Mouse (Mus musculus): ENCODE measurements around the gene Tcea2.

DNA sequence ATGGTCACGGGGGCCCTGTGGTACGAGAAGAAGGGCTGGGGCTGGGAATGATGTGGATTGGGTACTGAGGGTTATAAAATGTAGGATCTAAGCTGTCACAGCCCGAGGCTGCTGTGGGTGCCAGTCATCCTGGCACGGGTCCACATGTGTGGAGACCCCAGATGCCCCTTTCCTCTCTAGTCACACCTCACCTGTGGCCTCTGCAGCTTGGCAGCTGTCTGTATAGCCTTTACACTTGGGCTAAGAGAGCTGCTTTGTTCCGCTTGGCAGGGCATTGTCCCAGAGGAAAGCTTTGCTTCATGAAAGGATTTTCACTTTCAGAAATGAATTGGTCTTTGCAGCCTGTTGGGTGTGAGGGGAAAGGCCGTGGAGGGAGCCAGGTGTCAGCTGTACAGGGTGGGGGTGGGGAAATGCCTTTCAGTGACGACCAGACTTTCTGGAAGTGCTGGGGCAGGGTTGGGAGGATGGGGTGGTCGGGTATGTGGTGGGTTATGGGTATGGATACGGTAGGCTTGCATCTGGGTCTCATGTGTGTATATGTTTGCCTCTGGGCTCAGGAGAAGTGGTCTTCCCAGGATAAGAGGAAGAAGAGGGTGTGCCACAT lies 47.7 kb downstream of the Tcea2 start:
- TF ChIP-seq POLR2A (IDR thresholded peaks at IDR 0.05; ENCODE audit: low read depth, low read length) (no peak), CTCF (IDR thresholded peaks at IDR 0.05; ENCODE audit: extremely low read depth, insufficient read length, insufficient replicate concordance, low read depth, low read length) (no peak)

Measured in small intestine, adult 2 months (tissue).